ENCODE assay signal across 25 mouse cellular contexts in the genomic region with DNA sequence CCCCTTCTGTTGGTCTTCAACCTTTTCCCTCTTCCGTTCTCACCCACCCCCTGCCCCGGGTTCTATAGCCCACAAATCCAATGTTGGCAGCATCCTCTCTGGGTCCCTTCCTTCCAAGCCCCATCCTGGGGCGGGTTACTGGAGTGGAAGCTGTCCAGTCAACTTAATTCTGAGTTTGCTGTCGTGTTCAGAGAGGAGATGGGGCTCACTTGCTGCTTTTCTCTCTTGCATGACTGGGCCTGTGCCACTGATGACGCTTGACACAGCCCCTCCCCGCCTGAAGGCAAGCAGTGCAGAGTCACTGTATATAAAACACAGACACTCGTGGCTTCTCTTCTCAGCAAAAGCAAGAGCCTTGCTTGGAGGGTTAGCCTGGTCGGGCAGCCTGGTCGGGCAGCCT. TPM values are rescaled to one million over a fixed set of nuclear protein-coding genes. Genes with fewer than 3 reads are reported as not detected.
DNase-seq lines count a peak whose midpoint lies in the region; ATAC-seq and TF ChIP-seq lines count a peak whose summit lies in the region.
"Had no signal": no experiment of that assay in that cellular context is flagged by ENCODE, and none has a peak within 500 bp of the region (broad histone marks: within the 10 kb centered on the region; RNA-seq: fewer than 3 reads in every experiment).

No protein-coding gene starts in this region.

- intact Hi-C loops in heart, postnatal 10 days (cut with DNase I): no loop called here

- H3K36me3 ChIP-seq in hindbrain, embryonic 16.5 days (ENCODE audit: control insufficient read depth, insufficient read depth, low read length): no peaks in the 10 kb centered on the region
- peaks cover 24% of the 10 kb centered on the region for H3K36me3 ChIP-seq in hindbrain, embryonic 14.5 days (replicated peaks; ENCODE audit: control insufficient read depth, insufficient read depth)
- no peaks in the 10 kb centered on the region for H3K36me3 ChIP-seq in lung, embryonic 14.5 days (ENCODE audit: insufficient read depth)
- H3K36me3 ChIP-seq: embryonic facial prominence, embryonic 15.5 days; G1E; heart, embryonic 12.5 days; heart, embryonic 15.5 days; hindbrain, embryonic 12.5 days had no signal

- no peak overlapping the region for H3K4me2 ChIP-seq in hindbrain, embryonic 16.5 days (ENCODE audit: low read length)
- H3K4me2 ChIP-seq in hindbrain, embryonic 14.5 days (replicated peaks): no peak overlapping the region
- no peak overlapping the region for H3K4me2 ChIP-seq in lung, embryonic 14.5 days
- H3K4me2 ChIP-seq: embryonic facial prominence, embryonic 15.5 days; forebrain, embryonic 12.5 days; forebrain, embryonic 15.5 days; heart, embryonic 12.5 days; heart, embryonic 15.5 days; hindbrain, embryonic 12.5 days had no signal

- TF ChIP-seq POLR2A in lung, adult 2 months (IDR thresholded peaks at IDR 0.05; ENCODE audit: borderline replicate concordance, extremely low read depth, low read depth, low read length): no peak

- H3K27ac ChIP-seq in hindbrain, embryonic 16.5 days (ENCODE audit: low read depth, low read length): no peak overlapping the region
- no peak overlapping the region for H3K27ac ChIP-seq in hindbrain, embryonic 14.5 days
- no peak overlapping the region for H3K27ac ChIP-seq in lung, embryonic 14.5 days (ENCODE audit: low read depth)
- H3K27ac ChIP-seq: embryonic facial prominence, embryonic 15.5 days; forebrain, embryonic 12.5 days; forebrain, embryonic 15.5 days; heart, embryonic 15.5 days; hindbrain, embryonic 12.5 days had no signal

- peaks cover 5% of the 10 kb centered on the region for H3K4me1 ChIP-seq in hindbrain, embryonic 16.5 days (ENCODE audit: control insufficient read depth, insufficient read depth, low read depth, low read length)
- H3K4me1 ChIP-seq in hindbrain, embryonic 14.5 days (replicated peaks; ENCODE audit: control insufficient read depth, insufficient read depth, low read length): no peaks in the 10 kb centered on the region; the same call in 1 of the 2 replicates
- H3K4me1 ChIP-seq in lung, embryonic 14.5 days (ENCODE audit: insufficient read depth): peaks cover 16% of the 10 kb centered on the region
- H3K4me1 ChIP-seq in lung, adult 2 months (ENCODE audit: control insufficient read depth, insufficient read depth, low read length): no peaks in the 10 kb centered on the region; the same call in 1 of the 2 replicates

- H3K4me3 ChIP-seq in hindbrain, embryonic 16.5 days (ENCODE audit: low read length): no peak overlapping the region
- no peak overlapping the region for H3K4me3 ChIP-seq in hindbrain, embryonic 14.5 days (replicated peaks; ENCODE audit: low read length)
- H3K4me3 ChIP-seq in lung, embryonic 14.5 days (ENCODE audit: low read depth, low read length): no peak overlapping the region
- no peak overlapping the region for H3K4me3 ChIP-seq in lung, adult 2 months (replicated peaks; ENCODE audit: extremely low read depth, low read depth, low read length)
- H3K4me3 ChIP-seq: embryonic facial prominence, embryonic 15.5 days; forebrain, embryonic 12.5 days; forebrain, embryonic 15.5 days; heart, embryonic 12.5 days; heart, embryonic 15.5 days; hindbrain, embryonic 12.5 days had no signal

- TF ChIP-seq CTCF in lung, embryonic 14.5 days (IDR thresholded peaks at IDR 0.05; ENCODE audit: low read depth): no peak
- TF ChIP-seq CTCF in lung, adult 2 months (IDR thresholded peaks at IDR 0.05; ENCODE audit: insufficient read depth, low read length): no peak

- peak; percentile 35; the same call in 1 of the 2 replicates for ATAC-seq in hindbrain, embryonic 16.5 days
- no peak for ATAC-seq in hindbrain, embryonic 14.5 days (ENCODE audit: low FRiP score)
- peak; percentile 16; the same call in 1 of the 2 replicates for ATAC-seq in lung, embryonic 14.5 days (ENCODE audit: insufficient read depth)
- ATAC-seq: forebrain, embryonic 15.5 days had no signal

- H3K27me3 ChIP-seq in hindbrain, embryonic 16.5 days (replicated peaks; ENCODE audit: control insufficient read depth, insufficient read depth, low read length): peaks cover 1% of the 10 kb centered on the region; the same call in 1 of the 2 replicates
- H3K27me3 ChIP-seq in hindbrain, embryonic 14.5 days (ENCODE audit: control insufficient read depth, insufficient read depth, low read length): peaks cover 37% of the 10 kb centered on the region
- H3K27me3 ChIP-seq in lung, embryonic 14.5 days (ENCODE audit: insufficient read depth, low read length): peaks cover 29% of the 10 kb centered on the region

- 54% methylated on average over 9 of the region's 9 CpGs for WGBS in hindbrain, embryonic 16.5 days
- WGBS in hindbrain, embryonic 14.5 days: 47% methylated on average over 9 of the region's 9 CpGs
- WGBS in lung, embryonic 14.5 days: 37% methylated on average over 9 of the region's 9 CpGs
- WGBS in lung, adult 2 months: 46% methylated on average over 9 of the region's 9 CpGs

- H3K9ac ChIP-seq in hindbrain, embryonic 16.5 days (ENCODE audit: low read depth, low read length): no peak overlapping the region
- H3K9ac ChIP-seq in hindbrain, embryonic 14.5 days: no peak overlapping the region
- H3K9ac ChIP-seq in lung, embryonic 14.5 days: no peak overlapping the region
- H3K9ac ChIP-seq: embryonic facial prominence, embryonic 15.5 days; forebrain, embryonic 12.5 days; forebrain, embryonic 15.5 days; heart, embryonic 12.5 days; heart, embryonic 15.5 days; hindbrain, embryonic 12.5 days had no signal

- no peaks in the 10 kb centered on the region for H3K9me3 ChIP-seq in hindbrain, embryonic 16.5 days (ENCODE audit: control insufficient read depth, low read length)
- H3K9me3 ChIP-seq in hindbrain, embryonic 14.5 days (ENCODE audit: control insufficient read depth, low read length): no peaks in the 10 kb centered on the region
- H3K9me3 ChIP-seq in lung, embryonic 14.5 days (ENCODE audit: low read depth, low read length): no peaks in the 10 kb centered on the region
- H3K9me3 ChIP-seq: embryonic facial prominence, embryonic 15.5 days; forebrain, embryonic 12.5 days; forebrain, embryonic 15.5 days; G1E; heart, embryonic 12.5 days; heart, embryonic 15.5 days; hindbrain, embryonic 12.5 days had no signal

- DNase-seq in hindbrain, embryonic 14.5 days (ENCODE audit: low spot score): no peak
- DNase-seq in lung, embryonic 14.5 days: no peak
- DNase-seq in lung, adult 2 months: no peak
- peak; percentile 27 for DNase-seq in brain, adult 2 months (ENCODE audit: low read depth, low spot score)
- DNase-seq in retina, postnatal 1 day: peak; percentile 92
- DNase-seq in heart, postnatal 10 days: no peak
- DNase-seq: adrenal gland, adult 2 months; adrenal gland, postnatal 14 days; B cell, adult 2 months; cerebellum, adult 11-12 months; cerebellum, adult 8-10 months; cerebellum, postnatal 36 days; embryo, embryonic 11 days; gastrocnemius, postnatal 25 days; heart, adult 18-20 months; heart, postnatal 14 days; heart, postnatal 4 days had no signal

RNA-seq across cellular contexts. Expression of a gene that starts 19.4 kb away (rescaled TPM):
- 125 and 131 TPM in 2 replicates for polyA plus RNA-seq in hindbrain, embryonic 16.5 days (2015; fragmentation: Nextera tagmentation; extraction: Ambion mirVana)
- polyA plus RNA-seq in hindbrain, embryonic 14.5 days (2014; fragmentation: Nextera tagmentation; extraction: Ambion mirVana): 89.8 and 119 TPM in 2 replicates
- 0.11 and 0.28 TPM in 2 replicates for polyA plus RNA-seq in lung, embryonic 14.5 days (2014; fragmentation: Nextera tagmentation; extraction: Ambion mirVana)
- 0.28 and 0.37 TPM in 2 replicates for polyA plus RNA-seq in lung, adult 2 months (2012; rRNA removed)
- under 1 TPM; 0.47 to 0.67 TPM for total RNA-seq in heart, postnatal 10 days (2021)
- polyA plus RNA-seq: G1E had no signal

Comparison
In these comparisons a context has a peak if more than half of its experiments do, and no peak if none do; other contexts are left out.
1. DNase-seq: peak in brain, adult 2 months (single experiment) and retina, postnatal 1 day (single experiment); none in hindbrain, embryonic 14.5 days (single experiment), lung, embryonic 14.5 days (single experiment), lung, adult 2 months (single experiment) and heart, postnatal 10 days (0 of 2).
2. RNA of a gene that starts 19.4 kb away (polyA plus RNA-seq): 125 to 131 TPM in hindbrain, embryonic 16.5 days and 89.8 to 119 TPM in hindbrain, embryonic 14.5 days; 0.28 to 0.37 TPM in lung, adult 2 months and 0.11 to 0.28 TPM in lung, embryonic 14.5 days; every median in the first group is over 10 times any median in the second.